Comparison of ENCODE assay signal across 8 mouse cellular contexts in the genomic region with DNA sequence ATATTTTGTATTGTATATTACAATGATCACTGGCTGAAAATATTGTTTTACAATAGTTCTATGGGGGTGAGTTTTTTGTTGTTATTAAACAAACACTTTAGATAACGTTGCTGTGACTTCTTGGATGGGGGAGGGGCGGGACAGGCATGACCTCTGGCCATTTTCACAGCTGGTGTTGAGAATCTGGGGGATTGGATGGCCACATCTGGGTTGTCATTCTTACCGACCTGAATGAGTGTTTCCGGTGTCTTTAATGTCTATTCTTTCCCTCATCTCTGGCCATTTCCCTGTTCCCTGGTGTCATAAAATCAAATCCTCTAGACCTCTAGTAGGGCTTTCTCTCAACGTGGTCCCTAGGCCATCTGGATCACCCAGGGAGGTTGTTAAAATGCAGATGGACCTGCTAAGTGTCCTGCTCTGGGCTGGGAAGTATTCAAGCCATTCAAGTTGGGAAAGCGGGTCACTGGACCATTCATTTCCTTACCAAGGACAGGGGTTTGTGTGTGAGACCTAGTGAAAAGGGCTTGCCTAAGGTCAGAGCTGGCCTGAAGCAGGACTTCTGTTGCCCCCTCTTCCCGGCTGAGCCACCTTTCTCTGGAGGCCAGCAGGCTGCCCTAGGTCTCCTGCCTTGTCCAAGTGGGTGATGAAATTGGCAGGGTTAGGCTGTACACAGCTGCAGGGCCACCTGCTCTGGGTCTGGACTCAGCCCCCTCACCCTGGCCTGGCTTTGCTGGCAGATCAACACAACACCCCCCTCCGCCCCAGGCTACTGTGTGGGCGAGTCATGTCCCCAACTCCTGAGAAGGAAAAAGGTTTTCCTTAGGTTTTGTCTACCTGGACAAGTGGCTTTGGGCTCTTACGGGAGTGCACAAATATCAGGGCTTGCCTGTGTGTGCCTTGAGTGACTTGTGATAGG. TPM values are rescaled to one million over a fixed set of nuclear protein-coding genes. Genes with fewer than 3 reads are reported as not detected.
A peak's percentile ranks its signal among the peaks of the same experiment; 100 is the strongest.
DNase-seq lines count a peak whose midpoint lies in the region; ATAC-seq and TF ChIP-seq lines count a peak whose summit lies in the region.

No protein-coding gene starts in this region.

- H3K4me1 ChIP-seq in cortical plate, adult 2 months (ENCODE audit: control insufficient read depth, insufficient read depth, low read length) = peaks cover 3% of the 10 kb centered on the region
- H3K4me1 ChIP-seq in heart, embryonic 14.5 days (ENCODE audit: control insufficient read depth in 2 of 2, insufficient read depth in 2 of 2, low read length in 2 of 2) = peaks cover 28 to 57% of the 10 kb centered on the region in 2 experiments
- H3K4me1 ChIP-seq in limb, embryonic 10.5 days = peaks cover 86% of the 10 kb centered on the region
- H3K4me1 ChIP-seq in neural tube, embryonic 12.5 days = peaks cover 67% of the 10 kb centered on the region

- H3K4me2 ChIP-seq in heart, embryonic 14.5 days (ENCODE audit: low read length) = peak overlapping the region; percentile 84
- peak overlapping the region; percentile 92 for H3K4me2 ChIP-seq in neural tube, embryonic 12.5 days (replicated peaks)

- no peak for TF ChIP-seq POLR2A in cortical plate, adult 2 months (IDR thresholded peaks at IDR 0.05; ENCODE audit: extremely low read depth, insufficient read depth, low read length)

- 24% methylated on average over 10 of the region's 10 CpGs for WGBS in heart, embryonic 14.5 days
- WGBS in limb, embryonic 10.5 days = 6% methylated on average over 10 of the region's 10 CpGs
- WGBS in neural tube, embryonic 12.5 days = 8% methylated on average over 10 of the region's 10 CpGs

- H3K4me3 ChIP-seq in layer of hippocampus, adult 2 months = peak overlapping the region; percentile 60
- peak overlapping the region; percentile 63 for H3K4me3 ChIP-seq in cortical plate, adult 2 months (ENCODE audit: insufficient read depth, low read length)
- H3K4me3 ChIP-seq in heart, embryonic 14.5 days (ENCODE audit: control insufficient read depth in 1 of 2, insufficient read depth in 1 of 2, low read depth in 1 of 2, low read length in 2 of 2) = peak overlapping the region; percentile 58 to 63
- H3K4me3 ChIP-seq in limb, embryonic 10.5 days = peak overlapping the region; percentile 91
- H3K4me3 ChIP-seq in neural tube, embryonic 12.5 days = peak overlapping the region; percentile 68

- TF ChIP-seq CTCF in layer of hippocampus, adult 2 months (conservative IDR thresholded peaks at IDR 0.05) = no peak
- TF ChIP-seq CTCF in cortical plate, adult 2 months (IDR thresholded peaks at IDR 0.05; ENCODE audit: extremely low read depth, insufficient read depth, low read length) = no peak

- H3K9ac ChIP-seq in heart, embryonic 14.5 days (ENCODE audit: low read length) = peak overlapping the region; percentile 88
- peak overlapping the region; percentile 87 for H3K9ac ChIP-seq in neural tube, embryonic 12.5 days

- no peak for ATAC-seq in heart, embryonic 14.5 days (ENCODE audit: insufficient number of reproducible peaks, insufficient read depth, low FRiP score, low read depth)
- ATAC-seq in neural tube, embryonic 12.5 days (ENCODE audit: low FRiP score, low read depth) = no peak
- ATAC-seq in granulocyte monocyte progenitor cell, adult 5-6 weeks (replicated peaks; ENCODE audit: poor library complexity, severe bottlenecking) = no peak

- H3K9me3 ChIP-seq in heart, embryonic 14.5 days (ENCODE audit: control insufficient read depth, low read length) = no peaks in the 10 kb centered on the region
- no peaks in the 10 kb centered on the region for H3K9me3 ChIP-seq in limb, embryonic 10.5 days (replicated peaks)
- no peaks in the 10 kb centered on the region for H3K9me3 ChIP-seq in neural tube, embryonic 12.5 days

- H3K36me3 ChIP-seq in heart, embryonic 14.5 days (ENCODE audit: control insufficient read depth, insufficient read depth, low read length) = no peaks in the 10 kb centered on the region
- peaks cover 7% of the 10 kb centered on the region; the same call in 1 of the 2 replicates for H3K36me3 ChIP-seq in limb, embryonic 10.5 days
- H3K36me3 ChIP-seq in neural tube, embryonic 12.5 days = no peaks in the 10 kb centered on the region

- peak overlapping the region; percentile 69 for H3K27ac ChIP-seq in layer of hippocampus, adult 2 months
- H3K27ac ChIP-seq in cortical plate, adult 2 months (ENCODE audit: insufficient read depth, low read length) = peak overlapping the region; percentile 87
- peak overlapping the region; percentile 80 to 82 for H3K27ac ChIP-seq in heart, embryonic 14.5 days (replicated peaks in 1 of 2; ENCODE audit: control insufficient read depth in 1 of 2, insufficient read depth in 1 of 2, low read depth in 2 of 2, low read length in 2 of 2)
- peak overlapping the region; percentile 96 for H3K27ac ChIP-seq in limb, embryonic 10.5 days
- H3K27ac ChIP-seq in neural tube, embryonic 12.5 days = peak overlapping the region; percentile 3; the same call in 1 of the 2 replicates

- H3K27me3 ChIP-seq in heart, embryonic 14.5 days (ENCODE audit: control insufficient read depth, insufficient read depth, low read length) = no peaks in the 10 kb centered on the region
- H3K27me3 ChIP-seq in limb, embryonic 10.5 days (ENCODE audit: low read depth, poor library complexity, severe bottlenecking) = no peaks in the 10 kb centered on the region
- H3K27me3 ChIP-seq in neural tube, embryonic 12.5 days (replicated peaks) = no peaks in the 10 kb centered on the region

- DNase-seq in layer of hippocampus, adult 2 months (ENCODE audit: low spot score in 2 of 2) = no peak
- DNase-seq in layer of hippocampus, adult 9-10 months (ENCODE audit: low spot score) = no peak
- DNase-seq in limb, embryonic 10.5 days (ENCODE audit: low spot score) = peak; percentile 67
- no peak for DNase-seq in thymus, postnatal 36 days

RNA-seq across cellular contexts. Expression of gene Id1, which starts 1.5 kb away (rescaled TPM):
- total RNA-seq in layer of hippocampus, adult 2 months (2021) = 10 to 100 TPM; 23.5 to 25.4 TPM
- polyA plus RNA-seq in cortical plate, adult 2 months (2012; rRNA removed) = 74.2 and 81.0 TPM in 2 replicates
- 56.8 and 61.1 TPM in 2 replicates for polyA plus RNA-seq in heart, embryonic 14.5 days (2014; fragmentation: Nextera tagmentation; extraction: Ambion mirVana)
- 132 and 178 TPM in 2 replicates for polyA plus RNA-seq in limb, embryonic 10.5 days (2016; fragmentation: Nextera tagmentation; extraction: Ambion mirVana)
- polyA plus RNA-seq in neural tube, embryonic 12.5 days (2016; fragmentation: Nextera tagmentation; extraction: Ambion mirVana) = 103 and 107 TPM in 2 replicates
- 5.5 and 7.6 TPM in 2 replicates for total RNA-seq in granulocyte monocyte progenitor cell, adult 5-6 weeks (2014; fragmentation: Nextera tagmentation)
- total RNA-seq in granulocyte monocyte progenitor cell, adult 5-6 weeks (2017) = 5.0 and 6.6 TPM in 2 replicates

RNA-seq across cellular contexts. Expression of gene Cox4i2, which starts 16.4 kb away (rescaled TPM):
- total RNA-seq in layer of hippocampus, adult 2 months (2021) = 1 to 10 TPM; 1.4 to 1.6 TPM
- 6.3 and 6.9 TPM in 2 replicates for polyA plus RNA-seq in cortical plate, adult 2 months (2012; rRNA removed)
- 18.5 and 18.6 TPM in 2 replicates for polyA plus RNA-seq in heart, embryonic 14.5 days (2014; fragmentation: Nextera tagmentation; extraction: Ambion mirVana)
- polyA plus RNA-seq in limb, embryonic 10.5 days (2016; fragmentation: Nextera tagmentation; extraction: Ambion mirVana) = 11.2 and 18.4 TPM in 2 replicates
- polyA plus RNA-seq in neural tube, embryonic 12.5 days (2016; fragmentation: Nextera tagmentation; extraction: Ambion mirVana) = 3.7 and 4.4 TPM in 2 replicates
- total RNA-seq in granulocyte monocyte progenitor cell, adult 5-6 weeks (2014; fragmentation: Nextera tagmentation) = 6.8 and 13.0 TPM in 2 replicates
- 6.0 TPM in 1 of 2 replicates, not detected in the other for total RNA-seq in granulocyte monocyte progenitor cell, adult 5-6 weeks (2017)

RNA-seq across cellular contexts. Expression of gene Mcts2, which starts 50.7 kb away (rescaled TPM):
- total RNA-seq in layer of hippocampus, adult 2 months (2021) = 10 to 100 TPM; 18.8 to 20.8 TPM
- 20.0 and 21.5 TPM in 2 replicates for polyA plus RNA-seq in cortical plate, adult 2 months (2012; rRNA removed)
- 20.8 and 25.6 TPM in 2 replicates for polyA plus RNA-seq in heart, embryonic 14.5 days (2014; fragmentation: Nextera tagmentation; extraction: Ambion mirVana)
- polyA plus RNA-seq in limb, embryonic 10.5 days (2016; fragmentation: Nextera tagmentation; extraction: Ambion mirVana) = 38.0 and 43.9 TPM in 2 replicates
- 42.8 and 47.7 TPM in 2 replicates for polyA plus RNA-seq in neural tube, embryonic 12.5 days (2016; fragmentation: Nextera tagmentation; extraction: Ambion mirVana)
- total RNA-seq in granulocyte monocyte progenitor cell, adult 5-6 weeks (2014; fragmentation: Nextera tagmentation) = 11.7 and 14.5 TPM in 2 replicates
- 5.7 and 10.9 TPM in 2 replicates for total RNA-seq in granulocyte monocyte progenitor cell, adult 5-6 weeks (2017)

Comparison
In these comparisons a context has a peak if more than half of its experiments do, and no peak if none do; other contexts are left out.
1. H3K27ac ChIP-seq: peak in every context shown above with its lines; median percentile 96 in limb, embryonic 10.5 days; 87 in cortical plate, adult 2 months; 81 in heart, embryonic 14.5 days; 69 in layer of hippocampus, adult 2 months; 3 in neural tube, embryonic 12.5 days.